Mouse (Mus musculus) lung, postnatal 14 days (tissue): Measurements from ENCODE around the gene Prkar1b.

Experiments used
- DNase-seq: peaks from one replicate; pipeline ENCODE4 v3.0.0; 2021

Prkar1b gene

DNA sequence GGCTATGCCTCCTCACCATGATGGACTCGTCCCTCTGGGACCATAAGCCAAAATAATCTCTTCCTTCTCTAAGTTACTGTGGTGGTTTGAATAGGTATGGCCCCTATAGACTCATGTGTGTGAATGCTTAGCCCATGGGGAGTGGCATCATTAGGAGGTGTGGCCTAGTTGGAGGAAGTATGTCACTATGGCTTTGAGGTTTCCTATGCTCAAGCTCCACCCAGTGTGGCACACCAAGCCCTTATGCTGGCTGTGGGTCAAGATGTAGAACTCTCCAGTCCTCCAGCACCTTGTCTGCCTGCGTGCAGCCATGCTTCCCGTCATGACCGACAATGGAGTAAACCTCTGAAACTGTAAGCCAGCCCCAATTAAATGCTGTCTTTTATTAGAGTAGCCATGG is 4.1 kb downstream of the Prkar1b start:
- no peak for DNase-seq

DNA sequence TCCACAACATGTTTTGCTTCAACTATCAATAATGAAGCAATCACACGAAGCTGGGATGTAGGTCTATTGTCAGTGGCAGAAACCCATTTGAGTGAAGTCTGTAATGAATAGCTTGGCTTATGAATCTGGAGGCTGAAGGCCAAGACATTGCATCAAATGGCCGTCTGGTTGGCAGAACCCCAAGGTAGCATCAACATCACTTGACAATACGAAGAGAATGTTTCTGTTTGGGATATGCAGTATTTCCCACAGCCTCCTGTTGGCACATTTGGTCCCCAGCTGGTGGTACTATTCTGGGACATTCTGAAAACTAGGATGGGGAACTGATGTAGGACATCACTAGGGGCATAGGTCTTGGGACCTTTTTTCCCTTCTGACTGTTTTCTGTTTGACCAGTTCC is 5.9 kb downstream of the Prkar1b start:
- peak; percentile 43 for DNase-seq

DNA sequence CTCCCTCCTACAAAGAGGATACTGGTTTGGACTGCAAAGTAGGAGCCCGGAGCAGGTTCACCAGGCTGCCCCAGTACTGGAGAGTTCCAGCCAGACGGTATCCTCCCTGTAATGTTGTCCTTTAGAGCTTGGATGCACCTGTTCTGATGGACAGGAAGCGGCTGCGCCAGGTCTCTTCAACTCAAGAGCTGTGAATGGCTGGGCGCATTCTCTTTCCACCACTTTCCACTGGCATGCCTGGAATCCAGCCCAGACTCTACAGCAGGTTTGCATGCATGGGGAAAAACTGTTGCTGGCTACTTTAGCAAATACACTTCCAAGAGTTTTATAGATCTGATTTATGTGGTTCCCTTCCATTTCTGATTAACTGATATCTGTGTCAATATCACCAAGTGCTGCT is 8.5 kb downstream of the Prkar1b start:
- DNase-seq: peak; percentile 46

DNA sequence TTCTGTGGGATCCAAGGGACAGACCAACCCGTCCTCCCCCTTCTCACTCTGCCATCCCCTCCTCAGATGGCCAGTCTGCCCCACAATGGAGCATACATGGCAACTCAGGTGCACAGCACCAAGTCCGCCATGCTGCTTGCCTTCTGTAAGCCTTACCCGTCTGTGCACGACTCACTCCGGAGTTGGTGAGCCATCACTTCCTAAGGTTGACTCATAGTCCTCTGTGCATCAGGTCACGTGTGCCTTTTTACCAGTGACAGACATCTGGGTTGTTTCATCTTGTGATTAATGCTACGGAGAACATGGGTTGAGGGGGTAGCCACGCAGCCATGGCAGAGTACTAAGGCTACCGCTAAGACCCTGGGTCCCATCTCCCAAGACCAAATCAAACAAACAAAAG is 9.2 kb downstream of the Prkar1b start:
- no peak for DNase-seq

DNA sequence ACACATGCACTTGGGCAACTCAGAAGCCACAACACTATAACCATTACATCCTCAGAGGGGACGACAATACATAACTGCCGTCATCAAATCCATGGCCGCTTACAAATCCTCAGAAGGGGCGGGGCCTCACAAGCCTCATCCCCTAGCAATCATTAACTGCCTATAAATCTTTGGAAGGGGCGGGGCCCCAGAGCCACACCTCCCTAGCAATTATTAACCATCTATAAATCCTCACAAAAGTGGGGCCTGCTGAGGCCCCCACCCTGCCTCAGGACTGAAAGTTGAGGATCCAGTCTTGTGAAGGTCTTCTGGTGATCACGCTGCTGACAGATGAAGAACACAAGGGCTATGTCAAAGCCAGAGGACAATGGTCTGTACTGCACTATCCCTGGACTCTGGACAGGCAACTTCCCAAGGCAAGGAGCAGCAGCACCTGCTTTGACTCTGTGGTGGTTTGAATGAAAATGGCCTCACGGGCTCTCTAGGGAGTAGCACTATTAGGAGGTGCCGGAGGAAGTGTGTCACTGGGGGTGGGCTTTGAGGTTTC is 10.8 kb downstream of the Prkar1b start:
- no peak for DNase-seq

DNA sequence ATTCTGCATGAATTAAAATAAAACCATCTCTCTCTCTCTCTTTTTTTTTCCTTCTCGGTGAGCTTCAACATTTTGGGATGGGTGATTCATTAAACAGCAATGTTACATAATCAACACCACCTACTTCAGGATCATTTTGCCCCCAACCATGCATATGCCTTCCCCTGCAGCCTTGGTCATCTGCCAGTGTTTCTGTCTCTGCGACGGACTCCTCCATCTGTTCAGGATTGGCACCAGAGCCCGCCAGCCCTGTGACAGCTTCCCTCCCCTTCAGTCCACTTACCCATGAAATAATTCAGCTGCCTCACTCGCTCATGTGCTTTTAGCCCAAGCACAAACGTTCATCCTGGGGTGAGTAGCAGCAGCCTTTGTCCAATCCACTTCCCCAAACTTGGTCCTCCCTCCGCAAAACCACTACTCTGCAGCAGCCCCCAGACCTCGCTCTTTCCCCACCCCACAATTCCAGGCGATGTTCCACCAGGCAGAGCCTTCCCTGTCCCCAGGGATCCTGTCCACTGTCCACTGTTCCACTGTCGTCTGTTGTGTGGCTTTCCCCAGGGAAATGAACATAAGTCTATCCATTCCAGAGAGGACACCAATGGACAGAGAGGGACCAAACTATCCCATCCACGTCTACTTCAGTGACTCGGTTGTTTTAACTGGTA is 11.4 kb downstream of the Prkar1b start:
- peak; percentile 37 for DNase-seq

DNA sequence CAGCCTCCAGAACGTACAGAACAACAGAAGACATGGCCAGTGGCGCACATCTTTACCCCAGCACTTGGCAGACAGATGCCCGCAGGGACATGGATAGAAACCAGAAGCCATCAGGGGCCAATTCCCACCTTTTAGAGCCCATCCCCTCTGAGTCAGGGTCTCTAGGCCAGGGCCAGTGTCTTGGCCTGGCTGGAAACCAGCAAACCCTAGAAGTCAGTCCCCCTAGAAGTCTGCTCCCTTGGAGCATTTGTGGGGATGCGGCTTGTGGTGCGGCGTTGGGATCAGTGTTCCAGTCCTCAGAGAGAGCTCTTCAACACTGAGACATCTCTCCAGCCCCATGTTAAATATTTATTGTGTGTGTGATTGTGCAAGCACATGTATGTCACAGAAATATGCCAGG is 12.6 kb downstream of the Prkar1b start:
- DNase-seq: no peak

DNA sequence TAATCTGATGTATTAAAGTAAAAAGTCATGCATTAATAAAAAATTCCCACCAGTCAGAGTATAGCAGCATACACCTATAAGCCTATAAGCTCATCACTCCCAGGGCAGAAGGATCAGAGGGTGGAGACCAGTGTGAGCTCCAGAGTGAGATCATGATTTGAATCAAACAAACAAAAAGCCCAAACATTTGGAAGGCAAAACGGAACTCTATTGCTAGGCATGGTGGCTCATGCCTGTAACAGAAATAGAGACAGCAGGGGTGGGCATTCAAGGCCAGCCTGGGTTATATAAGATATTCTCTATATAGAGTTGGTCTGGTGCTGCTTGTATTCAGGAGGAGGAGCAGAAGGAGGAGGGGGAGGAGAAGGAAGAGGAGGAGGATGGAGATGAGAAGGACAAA is 13.5 kb downstream of the Prkar1b start:
- DNase-seq: no peak

DNA sequence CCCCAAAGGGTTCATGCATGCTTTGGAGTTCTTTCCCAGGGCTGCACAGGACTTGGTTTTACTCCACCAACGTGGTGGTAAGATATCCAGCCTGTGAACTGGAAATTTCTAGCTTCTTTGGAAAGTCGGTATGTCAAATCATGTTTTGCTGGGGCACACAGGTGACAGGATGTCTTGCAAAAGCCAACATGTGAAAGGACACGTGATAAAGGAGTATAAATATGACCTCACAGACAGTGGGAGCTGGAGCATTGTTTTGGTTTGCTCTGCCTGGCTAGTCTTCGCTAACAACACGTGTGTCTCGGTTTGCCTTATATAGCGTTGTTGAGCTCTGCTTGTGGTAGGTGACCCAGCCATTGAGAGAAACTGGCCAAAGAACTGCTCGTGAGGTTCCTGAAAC is 15.3 kb downstream of the Prkar1b start:
- no peak for DNase-seq

DNA sequence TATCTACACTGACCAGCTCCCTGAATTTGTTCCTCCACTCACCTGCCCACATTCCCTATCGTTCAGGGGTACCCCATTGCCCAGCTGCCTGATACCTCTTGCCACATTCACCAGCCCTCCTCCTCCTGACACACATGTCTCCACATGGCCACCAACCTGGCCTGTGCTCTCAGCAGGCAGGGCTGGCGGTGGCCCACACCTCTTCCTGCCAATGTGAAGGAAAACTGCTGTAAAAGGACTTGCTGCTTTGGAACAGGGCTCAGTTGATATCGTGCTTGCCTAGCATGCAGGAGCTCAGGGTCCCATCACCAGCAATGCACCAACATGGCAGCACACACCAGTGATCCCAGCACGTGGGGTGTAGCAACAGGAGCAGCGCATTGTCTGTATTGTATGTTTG is 19.4 kb downstream of the Prkar1b start:
- no peak for DNase-seq

DNA sequence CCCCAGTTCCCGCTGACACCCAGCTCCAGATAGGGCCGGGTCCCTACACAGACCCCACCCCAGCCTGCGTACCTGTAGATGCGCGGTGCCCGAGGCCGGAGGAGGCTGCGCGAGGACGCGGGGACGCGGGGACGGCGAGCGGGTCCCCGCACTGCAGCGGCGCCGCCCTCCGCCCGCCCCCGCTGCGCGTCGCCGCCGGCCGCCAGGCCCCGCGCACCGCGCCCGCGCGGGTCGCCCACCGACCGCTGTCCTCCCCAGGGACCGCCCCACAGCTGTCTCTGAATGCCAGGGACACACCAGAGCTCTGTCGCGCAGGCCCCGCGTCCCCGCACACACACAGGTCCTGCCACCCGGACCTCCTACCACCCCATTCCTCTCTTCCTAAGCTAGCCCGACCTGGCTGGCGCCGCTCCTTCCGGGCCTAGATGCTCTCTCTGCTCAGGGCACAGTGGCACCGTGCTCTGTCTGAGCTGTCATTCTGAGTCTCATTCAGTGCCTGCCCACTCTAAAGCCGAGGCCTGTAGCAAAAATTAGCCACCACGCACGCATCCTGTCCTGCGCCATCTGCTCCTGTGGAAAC is 20.1 kb downstream of the Prkar1b start:
- no peak for DNase-seq

DNA sequence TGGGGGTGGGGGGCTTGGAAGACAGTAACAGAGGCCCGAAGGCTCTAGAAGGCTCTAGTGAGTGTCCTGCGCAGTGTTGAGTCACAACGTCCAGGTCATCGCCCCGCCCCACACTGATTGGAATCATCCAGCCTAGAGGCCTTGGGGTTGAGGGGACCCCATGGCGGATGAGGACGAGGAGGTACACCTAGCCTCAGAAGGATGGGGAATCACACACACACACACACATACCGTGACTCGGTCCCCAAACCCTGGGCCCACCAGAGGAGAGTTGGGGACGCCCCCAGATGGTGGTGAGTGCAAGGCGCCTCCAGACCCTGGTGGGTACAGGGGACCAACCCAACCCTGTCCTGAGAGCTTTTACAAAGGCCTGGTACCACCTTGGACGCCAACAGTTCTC is 20.7 kb downstream of the Prkar1b start:
- DNase-seq: no peak

DNA sequence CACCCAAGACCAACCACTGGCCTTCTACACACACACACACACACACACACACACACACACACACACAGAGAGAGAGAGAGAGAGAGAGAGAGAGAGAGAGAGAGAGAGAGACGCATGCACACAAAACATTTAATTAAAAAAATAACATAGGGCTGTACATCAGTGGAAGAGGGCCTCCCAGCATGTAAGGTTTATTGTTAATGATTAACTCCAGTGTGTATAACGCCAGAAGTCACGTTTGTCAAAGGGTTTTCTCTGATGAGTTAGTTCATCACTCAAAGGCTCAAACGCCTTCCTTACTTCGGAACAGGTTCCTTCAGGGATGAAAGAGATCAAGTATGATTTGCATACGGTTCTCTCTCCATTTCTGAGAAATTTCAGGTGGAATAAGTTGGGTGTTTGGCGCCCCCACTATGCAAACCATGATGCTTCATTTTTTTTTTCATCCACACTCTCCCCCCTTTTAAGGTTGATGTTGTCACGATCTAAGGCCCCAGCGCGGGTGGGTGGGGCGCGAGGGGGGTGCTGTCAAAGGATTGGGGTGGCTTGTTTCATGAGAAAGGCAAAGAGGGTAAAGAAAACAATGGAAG is 21.2 kb downstream of the Prkar1b start:
- no peak for DNase-seq

DNA sequence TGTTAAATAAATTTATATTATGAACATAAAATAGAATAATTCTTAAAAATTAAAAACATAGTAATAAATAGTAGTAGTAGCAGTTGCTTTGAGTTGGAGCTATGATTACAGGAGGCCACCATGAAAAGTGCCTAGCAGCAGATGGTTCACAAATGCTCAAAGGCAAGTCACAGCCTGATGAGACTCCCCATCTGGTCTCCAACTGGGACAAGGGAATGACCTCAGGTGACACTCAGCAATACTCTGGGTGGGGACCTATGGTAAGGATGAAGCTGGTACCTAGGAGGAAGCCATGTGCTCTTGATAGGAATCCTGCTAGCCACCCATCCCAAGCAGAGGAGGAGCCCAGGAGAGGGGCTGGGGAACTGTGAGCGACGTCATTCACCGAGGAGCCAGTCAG is 24.1 kb downstream of the Prkar1b start:
- DNase-seq: no peak

DNA sequence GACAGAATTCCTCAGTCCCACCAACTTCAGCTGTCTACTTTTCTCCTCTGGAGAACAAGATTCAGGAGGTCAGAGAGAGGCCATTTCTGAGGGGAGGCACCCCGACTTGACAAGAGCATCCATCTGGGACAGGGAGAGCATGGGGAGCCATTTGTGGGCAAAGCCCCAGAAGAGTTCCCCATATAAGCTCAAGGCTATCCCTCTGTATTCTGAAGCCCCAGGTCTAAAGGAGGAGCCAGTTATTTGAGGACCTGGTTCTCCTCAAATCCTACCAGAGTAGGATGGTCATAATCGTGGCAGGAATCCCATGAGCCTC is 30.9 kb downstream of the Prkar1b start:
- DNase-seq: no peak

DNA sequence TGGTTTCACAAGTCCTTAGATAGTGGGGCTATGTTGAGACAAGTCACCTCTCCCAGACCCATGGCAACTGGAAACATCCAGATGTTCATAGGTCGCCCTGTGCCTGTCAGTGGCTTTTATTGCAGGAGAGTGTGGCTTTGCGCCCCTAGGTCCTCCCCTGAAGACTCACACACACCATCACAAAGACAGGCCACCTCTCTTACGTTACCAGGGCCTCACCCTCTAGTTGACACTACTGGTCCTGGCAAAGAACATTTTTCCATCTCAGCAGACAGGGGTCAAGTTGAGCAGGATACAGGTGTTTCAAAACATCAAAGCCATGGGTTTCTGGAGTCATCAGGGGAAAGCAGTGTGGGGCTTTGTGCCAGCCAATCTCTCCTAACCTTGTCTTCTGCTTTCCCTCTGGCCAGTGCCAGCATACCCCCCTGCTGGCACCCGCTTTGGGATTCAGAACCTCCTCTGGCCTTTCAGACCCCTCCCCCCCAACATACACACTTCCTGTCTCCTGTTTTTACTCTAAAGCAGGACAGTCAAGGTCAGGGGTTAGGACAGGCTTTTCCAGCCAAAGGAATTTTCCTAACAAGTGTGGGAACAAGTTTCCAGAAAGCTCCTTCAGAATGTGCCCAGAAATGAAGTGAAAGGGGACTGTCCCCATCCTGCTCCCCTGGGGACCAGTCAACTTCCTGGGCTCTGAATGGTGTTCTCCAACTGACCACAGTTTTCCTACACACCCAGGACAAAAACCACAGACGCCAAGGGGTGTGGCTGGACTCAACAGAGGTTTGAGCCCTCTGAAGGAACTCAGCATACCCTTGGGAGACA is 31.5 kb downstream of the Prkar1b start:
- DNase-seq: peak; percentile 37

DNA sequence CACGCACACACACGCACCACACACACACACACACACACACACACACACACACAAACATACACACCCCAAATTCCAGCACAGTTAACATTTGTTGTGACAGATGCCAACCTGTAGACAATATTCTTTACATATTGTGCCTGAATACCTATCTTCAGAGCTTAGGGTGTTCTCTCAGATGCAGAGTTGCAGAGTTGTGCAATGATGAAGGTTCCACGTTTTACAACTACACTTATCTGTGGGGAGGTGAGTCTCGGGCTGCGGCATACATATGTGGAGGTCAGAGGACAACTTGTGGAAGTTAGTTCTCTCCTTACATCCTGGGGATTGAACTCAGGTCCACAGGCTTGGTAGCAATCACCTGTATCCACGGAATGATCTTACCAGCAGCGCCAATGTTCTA is 34.3 kb downstream of the Prkar1b start:
- DNase-seq: no peak

DNA sequence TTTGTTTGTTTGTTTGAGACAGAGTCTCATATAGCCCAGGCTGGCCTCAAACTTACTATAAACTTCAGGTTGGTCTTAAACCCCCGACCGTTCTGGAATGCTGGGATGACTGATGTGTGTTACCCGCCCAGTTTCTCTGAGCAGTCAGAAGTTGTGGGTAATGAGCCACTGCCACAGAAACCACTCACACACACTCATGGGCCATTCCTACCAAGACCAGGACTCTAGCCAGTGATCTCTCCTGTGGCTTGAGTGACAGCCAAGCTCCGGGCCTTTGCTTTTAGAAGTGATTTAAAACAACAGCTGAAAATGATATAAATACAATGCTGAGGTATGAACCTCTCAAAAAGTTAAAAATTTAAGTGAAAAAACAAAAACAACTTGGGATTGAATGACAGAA is 34.9 kb downstream of the Prkar1b start:
- no peak for DNase-seq

DNA sequence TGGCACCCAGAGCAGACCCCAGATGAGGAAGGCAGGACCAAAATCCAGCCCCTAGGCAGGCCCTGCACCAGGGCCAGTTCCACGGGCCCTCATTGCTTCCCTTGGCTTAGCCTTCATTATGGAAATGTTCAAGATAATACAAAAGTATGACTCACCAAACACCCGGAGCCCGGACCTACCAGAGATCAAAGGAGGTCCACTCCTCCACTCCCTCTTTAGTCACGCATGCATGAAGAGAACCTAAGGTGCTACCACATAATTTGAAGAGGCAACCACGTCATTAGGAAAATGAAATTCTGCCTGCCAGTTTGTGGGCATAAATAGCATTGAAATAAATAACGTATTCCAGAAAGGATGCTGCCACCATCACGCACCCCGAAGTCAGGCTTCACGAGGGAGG is 37.4 kb downstream of the Prkar1b start:
- DNase-seq: no peak

DNA sequence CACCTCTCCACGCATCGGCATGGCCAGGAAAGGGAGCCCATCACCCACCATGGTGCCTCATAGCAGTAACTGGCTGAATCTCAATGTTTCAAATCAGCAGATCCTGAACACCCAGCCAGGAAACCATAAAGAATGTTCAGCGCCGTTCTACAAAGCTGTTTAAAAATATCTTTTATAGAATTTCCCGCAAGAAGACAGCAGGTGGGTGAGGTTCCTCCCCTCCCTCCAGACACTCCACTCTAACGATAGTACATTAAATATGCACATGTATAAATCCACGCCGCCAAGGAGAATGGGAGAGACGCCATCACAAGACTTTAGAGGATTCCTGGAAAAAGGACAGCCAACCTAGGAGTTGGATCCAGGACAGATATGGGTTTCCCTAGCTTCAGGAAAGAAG is 37.8 kb downstream of the Prkar1b start:
- DNase-seq: no peak

DNA sequence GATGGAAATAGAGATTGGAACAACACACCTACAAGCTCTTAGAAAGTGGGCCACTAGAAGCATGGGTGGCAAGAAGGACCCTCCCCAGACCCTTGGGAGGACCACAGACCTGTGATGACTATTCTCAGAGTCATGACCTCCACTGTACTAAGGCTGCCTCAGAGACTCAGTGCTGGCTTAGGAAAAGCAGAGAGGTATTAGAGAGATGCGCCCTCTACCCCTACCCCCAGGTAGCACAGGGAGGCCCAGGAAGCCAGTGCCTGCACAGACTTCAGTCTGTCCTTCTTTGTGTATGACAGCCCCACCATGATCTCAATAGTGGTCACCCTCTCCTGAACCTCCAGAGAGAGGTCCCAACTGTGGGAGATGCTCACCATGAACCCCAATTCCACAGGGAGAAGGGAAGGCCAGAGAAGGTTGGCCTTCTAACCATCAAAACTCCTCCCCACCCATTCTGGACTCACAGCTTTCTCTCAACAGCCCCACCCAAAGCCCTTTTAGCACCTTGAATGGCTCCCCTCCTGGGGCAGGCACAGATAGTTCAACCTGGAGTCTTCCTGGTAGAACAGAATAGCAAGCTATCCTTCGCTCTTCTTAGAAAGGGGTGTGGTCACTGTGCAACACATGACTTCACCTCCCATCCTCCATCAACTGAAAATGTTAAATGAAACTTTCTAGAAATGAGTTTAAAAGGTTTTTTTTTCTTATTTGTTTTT is 39.5 kb downstream of the Prkar1b start:
- DNase-seq: no peak

DNA sequence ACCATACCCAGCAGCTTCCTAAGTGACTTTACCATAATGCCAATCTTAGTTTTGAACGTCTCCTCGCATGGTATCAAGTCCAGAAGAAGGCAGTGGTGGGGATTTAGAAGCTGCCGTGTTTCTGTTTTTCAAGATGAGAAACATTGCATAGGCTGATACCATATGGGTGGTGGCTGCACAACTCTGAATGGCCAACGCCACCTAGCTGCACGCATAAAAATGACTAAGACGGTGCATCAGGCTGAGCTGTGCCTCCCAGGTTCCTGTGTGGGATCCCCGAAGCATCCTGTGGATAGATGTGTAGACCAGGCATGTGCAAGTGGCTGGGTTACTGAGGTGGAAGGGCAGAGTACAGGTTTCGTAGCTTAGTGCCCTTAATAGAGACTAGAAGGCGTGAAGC is 42.0 kb downstream of the Prkar1b start:
- DNase-seq: peak; percentile 33

DNA sequence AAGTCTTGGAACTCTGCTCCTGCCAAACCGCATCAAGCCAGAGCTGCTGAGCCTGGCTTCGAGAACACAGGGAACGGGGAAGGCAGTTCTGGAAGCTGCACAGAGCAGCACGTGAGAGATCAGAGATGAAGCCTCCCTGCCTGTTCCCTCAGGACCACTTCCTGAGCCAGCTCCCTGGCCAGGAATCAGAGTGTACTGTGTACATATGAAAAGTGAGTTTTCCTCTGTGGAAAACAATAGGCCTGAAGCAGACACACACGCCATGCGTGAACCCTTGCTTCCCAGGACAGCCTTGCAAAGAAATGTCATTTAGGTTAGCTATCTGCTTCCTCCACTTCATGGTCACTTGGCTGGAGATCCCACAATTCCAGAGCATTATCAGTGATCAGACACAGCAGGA is 48.0 kb downstream of the Prkar1b start:
- DNase-seq: no peak
